Mouse (Mus musculus) liver, adult 2 months (tissue): ENCODE data around the gene Hoxb7. TPM values are rescaled to one million over a fixed set of nuclear protein-coding genes. Genes with fewer than 3 reads are reported as not detected.
A peak's percentile ranks its signal among the peaks of the same experiment; 100 is the strongest.

Source experiments
- DNase-seq: peaks from one replicate; pipeline ENCODE4 v3.0.0-alpha.2; 2011; ENCODE audit warnings: low read depth, low spot score; ENCODE audit errors: extremely low read depth
- H3K27ac ChIP-seq: fragments of 200-500 bp; replicated peaks from 2 replicates; pipeline ENCODE4 v1.5.1; 2012; ENCODE audit warnings: low read depth, mild to moderate bottlenecking, control low read depth, inconsistent platforms, low read length; ENCODE audit not compliant: insufficient read depth
- H3K27me3 ChIP-seq: fragments of 200-500 bp; 2 replicates; pipeline ENCODE4 v1.6.1; 2012; ENCODE audit warnings: mild to moderate bottlenecking, moderate library complexity, low read length, inconsistent platforms; ENCODE audit not compliant: control insufficient read depth, insufficient read depth
- H3K36me3 ChIP-seq: fragments of 200-500 bp; 2 replicates; pipeline ENCODE4 v1.6.1; 2012; ENCODE audit warnings: low read length, inconsistent platforms; ENCODE audit not compliant: control insufficient read depth, insufficient read depth
- H3K4me1 ChIP-seq: fragments of 200-500 bp; 2 replicates; pipeline ENCODE4 v1.6.1; 2011; ENCODE audit warnings: low read length; ENCODE audit not compliant: control insufficient read depth, insufficient read depth
- H3K4me3 ChIP-seq: fragments of 200-500 bp; 2 replicates; pipeline ENCODE4 v1.5.1; 2011; ENCODE audit warnings: low read depth, mild to moderate bottlenecking, control low read depth, low read length, moderate library complexity; ENCODE audit not compliant: insufficient read depth
- H3K79me2 ChIP-seq: fragments of 200-500 bp; 2 replicates; pipeline ENCODE4 v1.6.1; 2012; ENCODE audit warnings: inconsistent platforms, mild to moderate bottlenecking, low read length, moderate library complexity; ENCODE audit not compliant: control insufficient read depth, insufficient read depth
- H3K9ac ChIP-seq: fragments of 200-500 bp; 2 replicates; pipeline ENCODE4 v1.6.1; 2012; ENCODE audit warnings: low read depth, mild to moderate bottlenecking, control low read depth, inconsistent platforms, low read length
- CTCF ChIP-seq: fragments of 200-500 bp; IDR thresholded peaks from 2 replicates; pipeline ENCODE4 v1.5.1; 2011; ENCODE audit warnings: low read depth, low read length, control low read depth
- POLR2A ChIP-seq: fragments of 200-500 bp; IDR thresholded peaks from 2 replicates; pipeline ENCODE4 v1.6.1; 2011; ENCODE audit warnings: low read length, control low read depth; ENCODE audit not compliant: insufficient read depth; ENCODE audit errors: extremely low read depth
- WGBS: fragments of 180-500 bp; shearing (Covaris S2); methylation state at CpG from one replicate; pipeline ENCODE4 v1.1.7; 2018; 5-methylcytosine and 5-hydroxymethylcytosine counted together
- polyA plus RNA-seq: library from polyadenylated mRNA; depleted of rRNA; stranded (reverse); fragments of >200 nt; gene quantifications from 2 replicates; pipeline ENCODE4 v1.2.3, GENCODE M21; 2012
- total RNA-seq: library from RNA; depleted of rRNA; stranded (reverse); fragments of >200 nt; gene quantifications from 2 replicates; pipeline ENCODE4 v1.2.3, GENCODE M21; 2014

Gene Hoxb7
- total and polyA plus RNA-seq, 2 experiments, result 0.09 to 0.17 TPM

DNA sequence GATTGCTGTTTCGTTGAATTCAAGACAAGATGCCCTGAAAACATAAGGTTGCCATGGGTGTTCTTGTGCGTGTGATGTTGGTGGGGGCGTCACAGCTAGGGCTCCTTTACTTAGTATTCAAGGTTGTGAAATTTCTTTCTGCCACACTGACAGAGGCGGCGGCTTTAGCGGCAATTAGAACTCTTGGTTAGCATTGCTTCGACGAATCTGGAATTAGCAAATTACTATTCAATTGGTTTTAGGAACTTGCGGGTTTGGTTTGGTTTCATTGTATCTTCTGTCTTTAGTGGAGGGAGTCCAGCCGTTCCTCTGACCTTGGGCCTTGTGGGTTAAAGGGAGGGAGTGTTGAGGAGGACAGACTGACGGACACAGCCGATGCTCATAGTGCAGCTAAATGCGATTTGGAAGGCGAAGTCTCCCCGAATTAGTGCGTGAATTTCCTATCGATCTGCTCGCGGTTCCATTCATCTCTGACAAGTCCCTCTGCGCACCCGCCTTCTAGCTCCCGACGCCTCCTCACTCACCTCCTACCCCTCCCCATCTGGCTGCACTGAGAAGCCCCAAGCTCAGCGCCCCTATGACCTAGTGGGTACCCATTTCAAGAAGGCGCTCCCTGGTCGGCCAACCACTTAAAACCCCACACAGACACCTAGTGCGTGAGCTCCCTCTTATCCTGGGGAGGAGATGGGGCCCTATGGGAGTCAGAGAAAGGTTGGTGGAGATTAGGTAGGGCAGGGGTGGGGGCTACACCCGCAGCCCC lies 31.4 kb downstream of the Hoxb7 start, which contains the start of gene Hoxb4:
Gene Hoxb4, plus strand, starts transcription at position 660 of the 760 bp plus-strand sequence.
- peak within 1 kb of the TSS; percentile 90 for H3K9ac ChIP-seq
- H3K79me2 ChIP-seq, result peaks cover 3% of the 10 kb centered on the region; the same call in 1 of the 2 replicates
- H3K4me3 ChIP-seq, result peak within 1 kb of the TSS; percentile 89
- DNase-seq, result no peak
- peaks cover 14% of the 10 kb centered on the region for H3K27me3 ChIP-seq
- H3K36me3 ChIP-seq, result no peaks in the 10 kb centered on the region; the same call in 1 of the 2 replicates
- H3K27ac ChIP-seq, result peak within 1 kb of the TSS; percentile 80
- H3K4me1 ChIP-seq, result no peaks in the 10 kb centered on the region
- 9% methylated on average over 28 of the region's 28 CpGs for WGBS
- TF ChIP-seq CTCF, result no peak

DNA sequence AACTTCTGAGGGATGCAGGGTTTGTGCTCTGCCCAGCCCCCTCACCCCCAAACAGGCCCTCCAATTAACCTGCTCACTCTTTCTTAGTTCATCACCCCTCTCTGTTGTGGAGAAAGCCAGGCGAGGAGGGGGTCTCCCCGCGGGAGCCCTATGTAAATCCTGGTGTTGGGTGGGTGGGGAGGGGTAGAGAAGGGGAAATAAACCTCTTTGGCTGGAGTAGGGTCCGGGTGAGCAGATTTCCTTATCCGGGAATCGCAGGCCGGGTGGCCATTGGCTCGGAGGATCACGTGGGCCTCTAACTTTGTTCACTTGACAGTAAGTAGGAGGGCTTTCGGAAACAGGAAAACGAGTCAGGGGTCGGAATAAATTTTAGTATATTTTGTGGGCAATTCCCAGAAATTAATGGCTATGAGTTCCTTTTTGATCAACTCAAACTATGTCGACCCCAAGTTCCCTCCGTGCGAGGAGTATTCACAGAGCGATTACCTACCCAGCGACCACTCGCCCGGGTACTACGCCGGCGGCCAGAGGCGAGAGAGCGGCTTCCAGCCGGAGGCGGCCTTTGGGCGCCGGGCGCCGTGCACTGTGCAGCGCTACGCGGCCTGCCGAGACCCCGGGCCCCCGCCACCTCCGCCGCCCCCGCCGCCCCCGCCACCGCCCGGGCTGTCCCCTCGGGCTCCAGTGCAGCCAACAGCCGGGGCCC lies 32.1 kb downstream of the Hoxb7 start:
- peak overlapping the region; percentile 89 for H3K4me3 ChIP-seq
- TF ChIP-seq POLR2A (no peak), CTCF (no peak)
- peaks cover 14% of the 10 kb centered on the region for H3K27me3 ChIP-seq

GRCm38 (mm10) chr11:96319071-96319902 lies 32.9 kb downstream of the Hoxb7 start:
- Histone ChIP-seq H3K27ac (peak overlapping the region; percentile 74), H3K36me3 (no peaks in the 10 kb centered on the region; the same call in 1 of the 2 replicates), H3K27me3 (peaks cover 14% of the 10 kb centered on the region), H3K4me3 (peak overlapping the region; percentile 89), H3K4me1 (no peaks in the 10 kb centered on the region), H3K79me2 (peaks cover 3% of the 10 kb centered on the region; the same call in 1 of the 2 replicates), H3K9ac (peak overlapping the region; percentile 90)
- WGBS, result 2% methylated on average over 34 of the region's 34 CpGs
- TF ChIP-seq POLR2A (no peak), CTCF (no peak)
- DNase-seq, result no peak

More for the DNA sequence above, 32.1 kb downstream of the Hoxb7 start:
- peak overlapping the region; percentile 80 for H3K27ac ChIP-seq
- no peak for DNase-seq
- H3K36me3 ChIP-seq, result no peaks in the 10 kb centered on the region; the same call in 1 of the 2 replicates
- no peaks in the 10 kb centered on the region for H3K4me1 ChIP-seq
- H3K79me2 ChIP-seq, result peaks cover 3% of the 10 kb centered on the region; the same call in 1 of the 2 replicates
- WGBS, result 3% methylated on average over 45 of the region's 45 CpGs
- H3K9ac ChIP-seq, result peak overlapping the region; percentile 90

DNA sequence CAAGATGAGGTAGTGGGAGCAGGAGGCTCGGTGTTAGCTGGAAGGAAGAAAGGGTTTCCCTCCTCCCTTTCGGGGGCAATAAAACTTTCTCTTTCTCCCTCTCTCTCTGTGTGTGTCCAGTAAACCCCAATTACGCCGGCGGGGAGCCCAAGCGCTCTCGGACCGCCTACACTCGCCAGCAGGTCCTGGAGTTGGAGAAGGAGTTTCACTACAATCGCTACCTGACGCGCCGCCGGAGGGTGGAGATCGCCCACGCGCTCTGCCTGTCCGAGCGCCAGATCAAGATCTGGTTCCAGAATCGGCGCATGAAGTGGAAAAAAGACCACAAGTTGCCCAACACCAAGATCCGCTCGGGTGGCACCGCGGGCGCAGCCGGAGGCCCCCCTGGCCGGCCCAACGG lies 33.5 kb downstream of the Hoxb7 start:
- H3K4me1 ChIP-seq, result no peaks in the 10 kb centered on the region
- no peaks in the 10 kb centered on the region; the same call in 1 of the 2 replicates for H3K36me3 ChIP-seq
- WGBS, result 5% methylated on average over 29 of the region's 29 CpGs
- no peak for DNase-seq
- H3K27me3 ChIP-seq, result peaks cover 14% of the 10 kb centered on the region
- H3K4me3 ChIP-seq, result peak overlapping the region; percentile 56; the same call in 1 of the 2 replicates
- H3K27ac ChIP-seq, result peak overlapping the region; percentile 41
- peak overlapping the region; percentile 58 for H3K9ac ChIP-seq
- H3K79me2 ChIP-seq, result peaks cover 3% of the 10 kb centered on the region; the same call in 1 of the 2 replicates
- TF ChIP-seq CTCF (no peak), POLR2A (no peak)

DNA sequence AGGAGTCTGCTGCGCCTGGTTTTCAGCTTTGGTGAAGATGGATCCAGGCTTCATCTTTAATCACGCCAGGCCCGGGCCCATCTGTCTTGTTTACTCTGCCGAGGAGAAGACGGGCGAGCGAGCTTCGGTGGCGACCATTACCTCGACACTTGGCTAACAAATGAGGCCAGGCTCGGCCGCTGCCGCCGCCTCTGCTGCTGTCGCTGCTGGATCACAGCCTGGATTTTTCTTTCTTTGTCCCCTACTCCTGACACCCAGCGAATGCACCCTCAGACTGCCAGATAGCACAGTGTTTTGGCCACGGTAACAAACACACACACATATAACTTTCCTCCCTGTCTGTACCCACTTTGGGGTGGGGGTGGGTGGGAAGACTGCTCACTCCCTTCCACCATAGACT lies 34.3 kb downstream of the Hoxb7 start:
- Histone ChIP-seq H3K4me1 (no peaks in the 10 kb centered on the region), H3K27me3 (peaks cover 14% of the 10 kb centered on the region), H3K36me3 (no peaks in the 10 kb centered on the region; the same call in 1 of the 2 replicates), H3K4me3 (no peak overlapping the region; the same call in 1 of the 2 replicates), H3K79me2 (peaks cover 3% of the 10 kb centered on the region; the same call in 1 of the 2 replicates), H3K9ac (no peak overlapping the region), H3K27ac (no peak overlapping the region)
- 18% methylated on average over 17 of the region's 17 CpGs for WGBS
- no peak for DNase-seq
- TF ChIP-seq CTCF (no peak), POLR2A (no peak)
